In genomic region chr17:34840736-34841307, GRCm38 (mm10) we compare ENCODE assay signal across 26 mouse cellular contexts. TPM values are rescaled to one million over a fixed set of nuclear protein-coding genes. Genes with fewer than 3 reads are reported as not detected.
DNase-seq lines count a peak whose midpoint lies in the region; ATAC-seq and TF ChIP-seq lines count a peak whose summit lies in the region.
"Had no signal": no experiment of that assay in that cellular context is flagged by ENCODE, and none has a peak within 500 bp of the region (broad histone marks: within the 10 kb centered on the region; RNA-seq: fewer than 3 reads in every experiment).

No protein-coding gene starts in this region.

- WGBS in forebrain, embryonic 10.5 days: 84% methylated on average over 6 of the region's 6 CpGs
- 91% methylated on average over 6 of the region's 6 CpGs for WGBS in forebrain, embryonic 12.5 days
- WGBS in liver, postnatal 0 days (ENCODE audit: insufficient replicate concordance): 78% methylated on average over 6 of the region's 6 CpGs
- 70% methylated on average over 6 of the region's 6 CpGs for WGBS in liver, embryonic 12.5 days (ENCODE audit: insufficient replicate concordance)
- WGBS in midbrain, postnatal 0 days: 86% methylated on average over 6 of the region's 6 CpGs

- 0 out of 2 replicates have a peak overlapping the region, but pooled peaks have one; percentile 8 for H3K27ac ChIP-seq in forebrain, embryonic 10.5 days
- no peak overlapping the region for H3K27ac ChIP-seq in forebrain, embryonic 12.5 days
- no peak overlapping the region for H3K27ac ChIP-seq in liver, postnatal 0 days (ENCODE audit: low read depth)
- peak overlapping the region; percentile 65 for H3K27ac ChIP-seq in liver, embryonic 12.5 days
- no peak overlapping the region for H3K27ac ChIP-seq in midbrain, postnatal 0 days (ENCODE audit: low read depth, low read length)
- H3K27ac ChIP-seq: embryonic facial prominence, embryonic 13.5 days; hindbrain, embryonic 12.5 days; kidney, postnatal 0 days; limb, embryonic 15.5 days; neural tube, embryonic 13.5 days had no signal

- no peak for TF ChIP-seq CTCF in liver, postnatal 0 days (IDR thresholded peaks at IDR 0.05; ENCODE audit: low read depth)
- TF ChIP-seq CTCF in midbrain, postnatal 0 days (IDR thresholded peaks at IDR 0.05): no peak

- no peak for TF ChIP-seq EP300 in liver, postnatal 0 days (IDR thresholded peaks at IDR 0.05; ENCODE audit: low read depth)

- H3K9ac ChIP-seq in forebrain, embryonic 12.5 days: no peak overlapping the region
- H3K9ac ChIP-seq in liver, postnatal 0 days (replicated peaks): no peak overlapping the region
- peak overlapping the region; percentile 51; the same call in 1 of the 2 replicates for H3K9ac ChIP-seq in liver, embryonic 12.5 days
- no peak overlapping the region for H3K9ac ChIP-seq in midbrain, postnatal 0 days (replicated peaks; ENCODE audit: low read length, poor library complexity, severe bottlenecking)
- H3K9ac ChIP-seq: embryonic facial prominence, embryonic 13.5 days; forebrain, postnatal 0 days; hindbrain, embryonic 12.5 days; limb, embryonic 15.5 days; neural tube, embryonic 13.5 days had no signal

- no peak for ATAC-seq in forebrain, embryonic 12.5 days (ENCODE audit: low FRiP score)
- ATAC-seq in liver, postnatal 0 days: no peak
- ATAC-seq in liver, embryonic 12.5 days: peak; percentile 23; the same call in 1 of the 2 replicates
- no peak for ATAC-seq in midbrain, postnatal 0 days (ENCODE audit: low FRiP score)
- ATAC-seq: forebrain, postnatal 0 days had no signal

- H3K4me3 ChIP-seq in forebrain, embryonic 10.5 days: peak overlapping the region; percentile 2; the same call in 1 of the 2 replicates
- no peak overlapping the region for H3K4me3 ChIP-seq in forebrain, embryonic 12.5 days (replicated peaks)
- H3K4me3 ChIP-seq in liver, postnatal 0 days (ENCODE audit: low read depth, low read length): no peak overlapping the region
- no peak overlapping the region for H3K4me3 ChIP-seq in liver, embryonic 12.5 days
- H3K4me3 ChIP-seq in midbrain, postnatal 0 days (ENCODE audit: low read depth, low read length): no peak overlapping the region
- H3K4me3 ChIP-seq: embryonic facial prominence, embryonic 13.5 days; hindbrain, embryonic 12.5 days; limb, embryonic 15.5 days; neural tube, embryonic 13.5 days had no signal

- H3K36me3 ChIP-seq in forebrain, embryonic 10.5 days (replicated peaks): peaks cover 81% of the 10 kb centered on the region
- H3K36me3 ChIP-seq in forebrain, embryonic 12.5 days (replicated peaks): peaks cover 76% of the 10 kb centered on the region
- H3K36me3 ChIP-seq in liver, postnatal 0 days (replicated peaks; ENCODE audit: insufficient read depth, low read length): peaks cover 47% of the 10 kb centered on the region
- H3K36me3 ChIP-seq in liver, embryonic 12.5 days: peaks cover 80% of the 10 kb centered on the region
- peaks cover 57% of the 10 kb centered on the region for H3K36me3 ChIP-seq in midbrain, postnatal 0 days (ENCODE audit: insufficient read depth, low read length)

- DNase-seq in forebrain, embryonic 10.5 days (ENCODE audit: extremely low spot score, low spot score): no peak
- DNase-seq in liver: peak; percentile 40
- DNase-seq in liver, postnatal 0 days: no peak
- DNase-seq in B cell, adult 2 months: no peak
- no peak for DNase-seq in midbrain, postnatal 0 days (ENCODE audit: low spot score)
- DNase-seq: adrenal gland, adult 2 months; cerebellum, adult 2 months; cerebellum, postnatal 25 days; forebrain, postnatal 0 days; gastrocnemius, postnatal 25 days; heart, postnatal 10 days; kidney, adult 18-20 months; left cerebral cortex, postnatal 4 days; lung, postnatal 4 days; retina, postnatal 1 day; right cerebral cortex, postnatal 25 days; spleen, adult 18-20 months had no signal

- H3K4me2 ChIP-seq in forebrain, embryonic 12.5 days: no peak overlapping the region
- no peak overlapping the region for H3K4me2 ChIP-seq in liver, postnatal 0 days (ENCODE audit: low read depth, low read length)
- H3K4me2 ChIP-seq in liver, embryonic 12.5 days: peak overlapping the region; percentile 37
- H3K4me2 ChIP-seq in midbrain, postnatal 0 days (ENCODE audit: low read depth, low read length, poor library complexity, severe bottlenecking): no peak overlapping the region
- H3K4me2 ChIP-seq: embryonic facial prominence, embryonic 13.5 days; hindbrain, embryonic 12.5 days; limb, embryonic 15.5 days; neural tube, embryonic 13.5 days had no signal

- H3K4me1 ChIP-seq in forebrain, embryonic 10.5 days: peaks cover 32% of the 10 kb centered on the region
- peaks cover 21% of the 10 kb centered on the region for H3K4me1 ChIP-seq in forebrain, embryonic 12.5 days
- H3K4me1 ChIP-seq in liver, postnatal 0 days (ENCODE audit: insufficient read depth): peaks cover 13% of the 10 kb centered on the region
- peaks cover 46% of the 10 kb centered on the region for H3K4me1 ChIP-seq in liver, embryonic 12.5 days
- H3K4me1 ChIP-seq in midbrain, postnatal 0 days (ENCODE audit: insufficient read depth, low read length): peaks cover 5% of the 10 kb centered on the region; the same call in 1 of the 2 replicates

- H3K27me3 ChIP-seq in forebrain, embryonic 10.5 days (ENCODE audit: poor library complexity, severe bottlenecking): no peaks in the 10 kb centered on the region
- no peaks in the 10 kb centered on the region for H3K27me3 ChIP-seq in forebrain, embryonic 12.5 days
- no peaks in the 10 kb centered on the region for H3K27me3 ChIP-seq in liver, postnatal 0 days (ENCODE audit: insufficient read depth, low read length)
- no peaks in the 10 kb centered on the region for H3K27me3 ChIP-seq in liver, embryonic 12.5 days (replicated peaks)
- H3K27me3 ChIP-seq in midbrain, postnatal 0 days (ENCODE audit: insufficient read depth, low read length): no peaks in the 10 kb centered on the region
- H3K27me3 ChIP-seq: embryonic facial prominence, embryonic 13.5 days; hindbrain, embryonic 12.5 days; limb, embryonic 15.5 days; neural tube, embryonic 13.5 days had no signal

- H3K9me3 ChIP-seq in forebrain, embryonic 10.5 days: no peaks in the 10 kb centered on the region
- H3K9me3 ChIP-seq in forebrain, embryonic 12.5 days: no peaks in the 10 kb centered on the region
- no peaks in the 10 kb centered on the region for H3K9me3 ChIP-seq in liver, postnatal 0 days (ENCODE audit: low read length)
- no peaks in the 10 kb centered on the region for H3K9me3 ChIP-seq in liver, embryonic 12.5 days (replicated peaks)
- no peaks in the 10 kb centered on the region for H3K9me3 ChIP-seq in midbrain, postnatal 0 days (ENCODE audit: low read length)
- H3K9me3 ChIP-seq: embryonic facial prominence, embryonic 13.5 days; hindbrain, embryonic 12.5 days; limb, embryonic 15.5 days; neural tube, embryonic 13.5 days had no signal

RNA-seq across cellular contexts. Expression of gene Dxo, which starts 4.0 kb away (rescaled TPM):
- 80.2 and 83.0 TPM in 2 replicates for polyA plus RNA-seq in forebrain, embryonic 10.5 days (2016; fragmentation: Nextera tagmentation; extraction: Ambion mirVana)
- polyA plus RNA-seq in forebrain, embryonic 12.5 days (2016; fragmentation: Nextera tagmentation; extraction: Ambion mirVana): 72.9 and 77.6 TPM in 2 replicates
- polyA plus RNA-seq in liver, postnatal 0 days (2015; fragmentation: Nextera tagmentation; extraction: Ambion mirVana): 17.6 and 19.2 TPM in 2 replicates
- polyA plus RNA-seq in liver, embryonic 12.5 days (2016; fragmentation: Nextera tagmentation; extraction: Ambion mirVana): 37.0 and 38.8 TPM in 2 replicates
- total RNA-seq in midbrain, postnatal 0 days (2014; rRNA removed): 34.5 and 40.7 TPM in 2 replicates
- polyA plus RNA-seq in midbrain, postnatal 0 days (2015; fragmentation: Nextera tagmentation; extraction: Ambion mirVana): 56.4 and 59.1 TPM in 2 replicates

RNA-seq across cellular contexts. Expression of gene Stk19, which starts 4.1 kb away (rescaled TPM):
- polyA plus RNA-seq in forebrain, embryonic 10.5 days (2016; fragmentation: Nextera tagmentation; extraction: Ambion mirVana): 28.6 and 31.6 TPM in 2 replicates
- 28.6 and 32.7 TPM in 2 replicates for polyA plus RNA-seq in forebrain, embryonic 12.5 days (2016; fragmentation: Nextera tagmentation; extraction: Ambion mirVana)
- polyA plus RNA-seq in liver, postnatal 0 days (2015; fragmentation: Nextera tagmentation; extraction: Ambion mirVana): 12.6 and 13.1 TPM in 2 replicates
- 18.0 and 18.6 TPM in 2 replicates for polyA plus RNA-seq in liver, embryonic 12.5 days (2016; fragmentation: Nextera tagmentation; extraction: Ambion mirVana)
- 25.8 and 30.4 TPM in 2 replicates for total RNA-seq in midbrain, postnatal 0 days (2014; rRNA removed)
- polyA plus RNA-seq in midbrain, postnatal 0 days (2015; fragmentation: Nextera tagmentation; extraction: Ambion mirVana): 48.6 and 50.3 TPM in 2 replicates

RNA-seq across cellular contexts. Expression of gene Skiv2l, which starts 9.2 kb away (rescaled TPM):
- polyA plus RNA-seq in forebrain, embryonic 10.5 days (2016; fragmentation: Nextera tagmentation; extraction: Ambion mirVana): 58.0 and 58.3 TPM in 2 replicates
- polyA plus RNA-seq in forebrain, embryonic 12.5 days (2016; fragmentation: Nextera tagmentation; extraction: Ambion mirVana): 61.8 and 64.8 TPM in 2 replicates
- 14.1 and 15.4 TPM in 2 replicates for polyA plus RNA-seq in liver, postnatal 0 days (2015; fragmentation: Nextera tagmentation; extraction: Ambion mirVana)
- 34.0 and 39.5 TPM in 2 replicates for polyA plus RNA-seq in liver, embryonic 12.5 days (2016; fragmentation: Nextera tagmentation; extraction: Ambion mirVana)
- total RNA-seq in midbrain, postnatal 0 days (2014; rRNA removed): 81.5 and 98.8 TPM in 2 replicates
- polyA plus RNA-seq in midbrain, postnatal 0 days (2015; fragmentation: Nextera tagmentation; extraction: Ambion mirVana): 45.1 and 50.2 TPM in 2 replicates

RNA-seq across cellular contexts. Expression of gene Nelfe, which starts 9.4 kb away (rescaled TPM):
- 150 and 153 TPM in 2 replicates for polyA plus RNA-seq in forebrain, embryonic 10.5 days (2016; fragmentation: Nextera tagmentation; extraction: Ambion mirVana)
- polyA plus RNA-seq in forebrain, embryonic 12.5 days (2016; fragmentation: Nextera tagmentation; extraction: Ambion mirVana): 124 and 133 TPM in 2 replicates
- polyA plus RNA-seq in liver, postnatal 0 days (2015; fragmentation: Nextera tagmentation; extraction: Ambion mirVana): 26.1 and 26.5 TPM in 2 replicates
- 69.3 and 72.0 TPM in 2 replicates for polyA plus RNA-seq in liver, embryonic 12.5 days (2016; fragmentation: Nextera tagmentation; extraction: Ambion mirVana)
- 33.1 and 35.1 TPM in 2 replicates for total RNA-seq in midbrain, postnatal 0 days (2014; rRNA removed)
- polyA plus RNA-seq in midbrain, postnatal 0 days (2015; fragmentation: Nextera tagmentation; extraction: Ambion mirVana): 57.7 and 60.2 TPM in 2 replicates

RNA-seq across cellular contexts. Expression of gene Cfb, which starts 21.5 kb away (rescaled TPM):
- 1.8 and 2.7 TPM in 2 replicates for polyA plus RNA-seq in forebrain, embryonic 10.5 days (2016; fragmentation: Nextera tagmentation; extraction: Ambion mirVana)
- 2.9 and 3.6 TPM in 2 replicates for polyA plus RNA-seq in forebrain, embryonic 12.5 days (2016; fragmentation: Nextera tagmentation; extraction: Ambion mirVana)
- 744 and 847 TPM in 2 replicates for polyA plus RNA-seq in liver, postnatal 0 days (2015; fragmentation: Nextera tagmentation; extraction: Ambion mirVana)
- 83.5 and 85.0 TPM in 2 replicates for polyA plus RNA-seq in liver, embryonic 12.5 days (2016; fragmentation: Nextera tagmentation; extraction: Ambion mirVana)
- total RNA-seq in midbrain, postnatal 0 days (2014; rRNA removed): 0.09 TPM in 1 of 2 replicates, not detected in the other
- polyA plus RNA-seq in midbrain, postnatal 0 days (2015; fragmentation: Nextera tagmentation; extraction: Ambion mirVana): 1.0 and 1.9 TPM in 2 replicates
- total RNA-seq: layer of hippocampus, postnatal 10 days; megakaryocyte-erythroid progenitor cell, adult 5-6 weeks had no signal

Comparison
In these comparisons a context has a peak if more than half of its experiments do, and no peak if none do; other contexts are left out.
1. H3K27ac ChIP-seq: peak in forebrain, embryonic 10.5 days (single experiment) and liver, embryonic 12.5 days (single experiment); none in forebrain, embryonic 12.5 days (single experiment), liver, postnatal 0 days (single experiment) and midbrain, postnatal 0 days (single experiment).